Mouse (Mus musculus) embryonic facial prominence, embryonic 14.5 days (tissue): ENCODE measurements around the gene Acrbp. TPM values are rescaled to one million over a fixed set of nuclear protein-coding genes. Genes with fewer than 3 reads are reported as not detected.

Source experiments
- ATAC-seq: fragments of 200-750 bp; cut with Nextera tagmentation; 2 replicates; pipeline ENCODE4 v1.8.0; 2017; ENCODE audit warnings: low read depth, moderate number of reproducible peaks, moderate TSS enrichment
- DNase-seq: peaks from one replicate; pipeline ENCODE4 v3.0.0-alpha.2; 2015; ENCODE audit warnings: low spot score
- H3K27ac ChIP-seq: fragments of 300-500 bp; sonication (generic); replicated peaks from 2 replicates; pipeline ENCODE4 v1.5.1; 2014; ENCODE audit warnings: low read depth, mild to moderate bottlenecking, low read length, moderate library complexity
- H3K27me3 ChIP-seq: fragments of 300-500 bp; sonication (generic); replicated peaks from 2 replicates; pipeline ENCODE4 v1.6.1; 2014; ENCODE audit warnings: low read length; ENCODE audit not compliant: control insufficient read depth, insufficient read depth
- H3K36me3 ChIP-seq: fragments of 300-500 bp; sonication (generic); 2 replicates; pipeline ENCODE4 v1.6.1; 2014; ENCODE audit warnings: low read length, mixed read lengths; ENCODE audit not compliant: control insufficient read depth, insufficient read depth
- H3K4me1 ChIP-seq: fragments of 300-500 bp; sonication (generic); 2 replicates; pipeline ENCODE4 v1.6.1; 2014; ENCODE audit warnings: antibody characterized with exemption, low read length; ENCODE audit not compliant: control insufficient read depth, insufficient read depth
- H3K4me2 ChIP-seq: fragments of 300-500 bp; sonication (generic); 2 replicates; pipeline ENCODE4 v1.6.1; 2014; ENCODE audit warnings: low read depth, mild to moderate bottlenecking, low read length, moderate library complexity, mixed read lengths
- H3K4me3 ChIP-seq: fragments of 300-500 bp; sonication (generic); 2 replicates; pipeline ENCODE4 v1.5.1; 2014; ENCODE audit warnings: low read depth, mild to moderate bottlenecking, low read length
- H3K9ac ChIP-seq: fragments of 300-500 bp; sonication (generic); 2 replicates; pipeline ENCODE4 v1.6.1; 2014; ENCODE audit warnings: low read depth, mild to moderate bottlenecking, low read length, moderate library complexity, mixed read lengths
- H3K9me3 ChIP-seq: fragments of 300-500 bp; sonication (generic); 2 replicates; pipeline ENCODE4 v1.6.1; 2016; ENCODE audit warnings: low read length; ENCODE audit not compliant: control insufficient read depth
- WGBS: fragments of 180-500 bp; shearing (Covaris S2); extraction: QIAGEN DNeasy Blood & Tissue Kit; methylation state at CpG from one replicate; pipeline ENCODE4 v1.1.7; 2014; 5-methylcytosine and 5-hydroxymethylcytosine counted together
- polyA plus RNA-seq: library from polyadenylated mRNA; unstranded; fragments of >200 nt; fragmentation: Nextera tagmentation; extraction: Ambion mirVana; gene quantifications from 2 replicates; pipeline ENCODE4 v1.2.1, GENCODE M21; 2014

Acrbp gene
- polyA plus RNA-seq, 1 experiment from 2014 or later, result 8.3 TPM

- Histone ChIP-seq H3K9me3 (no peaks in the 10 kb centered on the region), H3K4me3 (no peak overlapping the region), H3K9ac (peak overlapping the region; percentile 63; the same call in 1 of the 2 replicates), H3K27me3 (no peaks in the 10 kb centered on the region), H3K4me2 (peak overlapping the region; percentile 60), H3K4me1 (peaks cover 16% of the 10 kb centered on the region), H3K27ac (peak overlapping the region; percentile 94), H3K36me3 (no peaks in the 10 kb centered on the region)
- no peak for ATAC-seq
- WGBS, result 61% methylated on average over 10 of the region's 10 CpGs
- peak; percentile 20 for DNase-seq
Measured at GRCm38 (mm10) chr6:125090341-125091085, 41.0 kb downstream of the Acrbp start.

- Histone ChIP-seq H3K27me3 (no peaks in the 10 kb centered on the region), H3K4me1 (peaks cover 16% of the 10 kb centered on the region), H3K9me3 (no peaks in the 10 kb centered on the region), H3K9ac (no peak overlapping the region), H3K4me2 (no peak overlapping the region), H3K36me3 (no peaks in the 10 kb centered on the region), H3K4me3 (no peak overlapping the region), H3K27ac (no peak overlapping the region)
- DNase-seq, result no peak
- WGBS, result 90% methylated on average over 5 of the region's 5 CpGs
- no peak for ATAC-seq
Measured at GRCm38 (mm10) chr6:125092372-125092771, 42.9 kb downstream of the Acrbp start.

GRCm38 (mm10) chr6:125094843-125095242 is 45.4 kb downstream of the Acrbp start:
- 61% methylated on average over 3 of the region's 3 CpGs for WGBS
- Histone ChIP-seq H3K4me2 (no peak overlapping the region), H3K27me3 (no peaks in the 10 kb centered on the region)

GRCm38 (mm10) chr6:125095391-125096278 is 46.1 kb downstream of the Acrbp start, which contains the start of gene Chd4:
Gene Chd4 (plus strand): TSS chr6:125095981.
- Histone ChIP-seq H3K9ac (peak within 1 kb of the TSS; percentile 88), H3K4me2 (peak within 1 kb of the TSS; percentile 84), H3K4me1 (peaks cover 23% of the 10 kb centered on the region), H3K4me3 (peak within 1 kb of the TSS; percentile 71), H3K9me3 (no peaks in the 10 kb centered on the region), H3K36me3 (peaks cover 22% of the 10 kb centered on the region), H3K27me3 (no peaks in the 10 kb centered on the region), H3K27ac (peak within 1 kb of the TSS; percentile 94)
- peak; percentile 96 for DNase-seq
- peak; percentile 63 for ATAC-seq
- WGBS, result 7% methylated on average over 14 of the region's 45 CpGs

More at GRCm38 (mm10) chr6:125094843-125095242, 45.4 kb downstream of the Acrbp start:
- ATAC-seq (no peak), DNase-seq (no peak)
- Histone ChIP-seq H3K9me3 (no peaks in the 10 kb centered on the region), H3K4me1 (peaks cover 31% of the 10 kb centered on the region), H3K36me3 (peaks cover 14% of the 10 kb centered on the region; the same call in 1 of the 2 replicates), H3K27ac (peak overlapping the region; percentile 94), H3K9ac (no peak overlapping the region), H3K4me3 (no peak overlapping the region)

GRCm38 (mm10) chr6:125096279-125096596 is 46.7 kb downstream of the Acrbp start:
- DNase-seq (no peak), ATAC-seq (0 out of 2 replicates have a peak, but pooled peaks have one; percentile 2)
- peak overlapping the region; percentile 84 for H3K4me2 ChIP-seq
- peak overlapping the region; percentile 88 for H3K9ac ChIP-seq
- H3K36me3 ChIP-seq, result peaks cover 28% of the 10 kb centered on the region
- peak overlapping the region; percentile 71 for H3K4me3 ChIP-seq
- no peaks in the 10 kb centered on the region for H3K9me3 ChIP-seq
- H3K4me1 ChIP-seq, result peaks cover 22% of the 10 kb centered on the region
- WGBS, result 0% methylated on average over 12 of the region's 32 CpGs
- no peaks in the 10 kb centered on the region for H3K27me3 ChIP-seq
- peak overlapping the region; percentile 94 for H3K27ac ChIP-seq

GRCm38 (mm10) chr6:125096597-125097345 is 47.3 kb downstream of the Acrbp start:
- Histone ChIP-seq H3K9ac (peak overlapping the region; percentile 88), H3K36me3 (peaks cover 33% of the 10 kb centered on the region), H3K4me3 (peak overlapping the region; percentile 71), H3K4me1 (peaks cover 22% of the 10 kb centered on the region), H3K27ac (peak overlapping the region; percentile 94), H3K4me2 (peak overlapping the region; percentile 84), H3K9me3 (no peaks in the 10 kb centered on the region), H3K27me3 (no peaks in the 10 kb centered on the region)
- ATAC-seq (peak; percentile 42), DNase-seq (peak; percentile 69)
- WGBS, result under 1% methylated on average over 26 of the region's 44 CpGs

GRCm38 (mm10) chr6:125097346-125097689 is 47.8 kb downstream of the Acrbp start:
- H3K4me1 ChIP-seq, result peaks cover 22% of the 10 kb centered on the region
- H3K4me3 ChIP-seq, result peak overlapping the region; percentile 71
- peak overlapping the region; percentile 84 for H3K4me2 ChIP-seq
- peak overlapping the region; percentile 88 for H3K9ac ChIP-seq
- WGBS, result 0% methylated on average over 12 of the region's 12 CpGs
- peaks cover 39% of the 10 kb centered on the region for H3K36me3 ChIP-seq
- peak; percentile 7 for ATAC-seq
- no peaks in the 10 kb centered on the region for H3K27me3 ChIP-seq
- H3K27ac ChIP-seq, result peak overlapping the region; percentile 94
- no peaks in the 10 kb centered on the region for H3K9me3 ChIP-seq
- peak; percentile 40 for DNase-seq

- H3K27ac ChIP-seq, result no peak overlapping the region
Measured at GRCm38 (mm10) chr6:125097951-125098350, 48.5 kb downstream of the Acrbp start.

More at GRCm38 (mm10) chr6:125097951-125098350, 48.5 kb downstream of the Acrbp start:
- peak overlapping the region; percentile 71 for H3K4me3 ChIP-seq
- H3K36me3 ChIP-seq, result peaks cover 45% of the 10 kb centered on the region
- H3K9ac ChIP-seq, result peak overlapping the region; percentile 88
- H3K4me1 ChIP-seq, result peaks cover 22% of the 10 kb centered on the region
- no peak for DNase-seq
- H3K27me3 ChIP-seq, result no peaks in the 10 kb centered on the region
- no peaks in the 10 kb centered on the region for H3K9me3 ChIP-seq
- WGBS, result 48% methylated on average over 8 of the region's 8 CpGs
- ATAC-seq, result no peak
- H3K4me2 ChIP-seq, result peak overlapping the region; percentile 84
